Mouse (Mus musculus): ENCODE data around the gene Gm128. TPM values are rescaled to one million over a fixed set of nuclear protein-coding genes. Genes with fewer than 3 reads are reported as not detected.

Gene Gm128
- total and polyA plus RNA-seq, 3 experiments, result 0.08 to 0.18 TPM; not detected in 1

DNA sequence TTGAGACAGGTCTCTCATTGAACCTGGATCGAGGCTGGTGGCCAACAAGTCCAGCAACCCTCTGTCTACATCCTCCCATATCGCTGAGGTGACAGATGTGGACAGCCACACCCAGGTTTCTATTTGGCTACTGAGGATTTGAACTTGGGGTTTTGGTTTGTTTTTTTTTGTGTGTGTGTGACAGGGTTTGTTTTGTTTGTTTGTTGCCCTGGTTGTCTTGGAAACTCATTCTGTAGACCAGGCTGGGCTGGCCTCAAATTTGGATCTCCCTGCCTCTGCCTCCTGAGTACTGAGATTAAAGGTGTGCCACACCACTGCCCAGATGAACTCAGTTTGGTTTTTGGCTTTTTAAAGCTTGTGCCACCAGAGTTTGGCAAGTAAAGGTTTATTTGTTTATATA lies 18.4 kb downstream of the Gm128 start:
- Histone ChIP-seq H3K4me3 (ENCODE audit: control insufficient read depth in 1 of 2, insufficient read depth in 1 of 2, low read depth in 2 of 2, low read length in 2 of 2) (no peak overlapping the region), H3K4me1 (ENCODE audit: control insufficient read depth in 1 of 2, insufficient read depth in 2 of 2, low read length in 2 of 2) (peaks cover 5 to 10% of the 10 kb centered on the region in 2 experiments; a peak in 3 of 4 replicates), H3K79me2 (ENCODE audit: control insufficient read depth, insufficient read depth, low read length, poor library complexity) (peaks cover 16% of the 10 kb centered on the region), H3K27ac (ENCODE audit: control insufficient read depth, low read depth, low read length) (no peak overlapping the region), H3K36me3 (ENCODE audit: control insufficient read depth in 1 of 2, insufficient read depth in 2 of 2, low read length in 2 of 2) (peaks cover 3 to 19% of the 10 kb centered on the region in 2 experiments; a peak in 3 of 4 replicates), H3K27me3 (ENCODE audit: control insufficient read depth in 1 of 2, insufficient read depth in 2 of 2, low read length in 2 of 2) (no peaks in the 10 kb centered on the region), H3K9ac (ENCODE audit: control insufficient read depth, low read depth, low read length, poor library complexity, severe bottlenecking) (no peak overlapping the region), H3K9me3 (replicated peaks; ENCODE audit: insufficient read depth, low read length) (no peaks in the 10 kb centered on the region)
- no peak for DNase-seq (ENCODE audit: low read depth, low spot score)
- no peak for TF ChIP-seq RCOR1 (IDR thresholded peaks at IDR 0.05; ENCODE audit: low read depth, low read length)
- TF ChIP-seq MAZ (IDR thresholded peaks at IDR 0.05; ENCODE audit: low read depth, low read length), result no peak
- no peak for TF ChIP-seq ZC3H11A (IDR thresholded peaks at IDR 0.05; ENCODE audit: low read depth, low read length)
- TF ChIP-seq BHLHE40 (IDR thresholded peaks at IDR 0.05; ENCODE audit: borderline replicate concordance, low read depth, low read length), result no peak
- no peak for TF ChIP-seq E2F4 (IDR thresholded peaks at IDR 0.05; ENCODE audit: borderline replicate concordance, low read depth, low read length)
- no peak for TF ChIP-seq MEF2A (IDR thresholded peaks at IDR 0.05; ENCODE audit: extremely low read depth, insufficient replicate concordance, low read depth, low read length, poor library complexity, severe bottlenecking)
- TF ChIP-seq KAT2A (conservative IDR thresholded peaks at IDR 0.05; ENCODE audit: low read depth, low read length), result no peak
- TF ChIP-seq SMC3 (IDR thresholded peaks at IDR 0.05; ENCODE audit: low read depth, low read length), result no peak
- TF ChIP-seq CTCF (IDR thresholded peaks at IDR 0.05 in 2 of 3, conservative IDR thresholded peaks at IDR 0.05 in 1 of 3; ENCODE audit: control insufficient read depth in 1 of 3, insufficient read depth in 1 of 3, low read depth in 2 of 3, low read length in 3 of 3, poor library complexity in 1 of 3, severe bottlenecking in 1 of 3), result no peak
- TF ChIP-seq POLR2AphosphoS2 (IDR thresholded peaks at IDR 0.05; ENCODE audit: low read length), result no peak
- TF ChIP-seq RAD21 (IDR thresholded peaks at IDR 0.05; ENCODE audit: low read depth, low read length), result no peak
- TF ChIP-seq MXI1 (IDR thresholded peaks at IDR 0.05; ENCODE audit: low read depth, low read length), result no peak
- TF ChIP-seq POLR2A (IDR thresholded peaks at IDR 0.05; ENCODE audit: control insufficient read depth in 1 of 2, insufficient read depth in 1 of 2, low read depth in 1 of 2, low read length in 2 of 2, poor library complexity in 1 of 2), result no peak
- no peak for TF ChIP-seq NRF1 (IDR thresholded peaks at IDR 0.05; ENCODE audit: insufficient read depth, low read depth, low read length, poor library complexity, severe bottlenecking)

DNA sequence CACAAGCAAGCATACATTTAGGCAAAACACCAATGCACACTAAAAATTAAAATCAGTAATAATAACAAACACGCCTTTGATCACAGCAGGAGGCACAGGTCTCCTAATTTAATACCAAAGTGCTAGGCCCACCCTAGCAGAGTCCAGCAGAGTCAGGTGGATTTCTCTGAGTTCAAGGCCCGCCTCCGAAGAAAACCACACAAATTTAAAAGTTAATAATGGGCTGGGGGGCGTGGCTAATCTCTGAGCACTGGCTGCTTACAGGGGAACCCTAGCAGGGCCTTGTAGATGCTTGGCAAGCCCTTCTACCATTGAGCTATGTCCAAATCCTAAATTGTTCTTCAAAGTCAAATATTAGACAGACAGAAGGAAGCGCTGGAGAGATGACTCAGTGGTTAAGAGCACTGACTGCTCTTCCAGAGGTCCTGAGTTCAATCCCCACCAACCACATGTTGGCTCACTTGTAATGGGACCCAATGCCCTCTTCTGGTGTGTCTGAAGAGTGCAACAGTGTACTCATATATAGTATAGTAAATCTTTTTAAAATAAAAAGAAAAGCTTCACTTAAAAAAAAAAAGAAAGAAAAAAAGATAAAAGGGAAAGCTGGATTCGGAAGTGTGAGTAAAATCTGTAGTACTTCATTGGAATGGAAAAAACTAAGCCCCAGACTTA lies 22.8 kb downstream of the Gm128 start:
- Histone ChIP-seq H3K79me2 (ENCODE audit: control insufficient read depth, insufficient read depth, low read length, poor library complexity) (peaks cover 23% of the 10 kb centered on the region), H3K9ac (ENCODE audit: control insufficient read depth, low read depth, low read length, poor library complexity, severe bottlenecking) (peak overlapping the region; percentile 82), H3K36me3 (ENCODE audit: control insufficient read depth in 1 of 2, insufficient read depth in 2 of 2, low read length in 2 of 2) (peaks cover 3 to 25% of the 10 kb centered on the region in 2 experiments; a peak in 3 of 4 replicates), H3K27ac (ENCODE audit: control insufficient read depth, low read depth, low read length) (peak overlapping the region; percentile 90), H3K4me1 (ENCODE audit: control insufficient read depth in 1 of 2, insufficient read depth in 2 of 2, low read length in 2 of 2) (peaks cover 8 to 14% of the 10 kb centered on the region in 2 experiments), H3K27me3 (ENCODE audit: control insufficient read depth in 1 of 2, insufficient read depth in 2 of 2, low read length in 2 of 2) (no peaks in the 10 kb centered on the region), H3K9me3 (replicated peaks; ENCODE audit: insufficient read depth, low read length) (no peaks in the 10 kb centered on the region), H3K4me3 (ENCODE audit: control insufficient read depth in 1 of 2, insufficient read depth in 1 of 2, low read depth in 2 of 2, low read length in 2 of 2) (peak overlapping the region; percentile 36 to 74)
- TF ChIP-seq SIN3A (IDR thresholded peaks at IDR 0.05; ENCODE audit: low read length) (no peak), CTCF (IDR thresholded peaks at IDR 0.05 in 2 of 3, conservative IDR thresholded peaks at IDR 0.05 in 1 of 3; ENCODE audit: control insufficient read depth in 1 of 3, insufficient read depth in 1 of 3, low read depth in 2 of 3, low read length in 3 of 3, poor library complexity in 1 of 3, severe bottlenecking in 1 of 3) (peak in 1 of 3 experiments; percentile 51; a peak in 2 of 6 replicates)
- DNase-seq (ENCODE audit: low read depth, low spot score), result peak; percentile 99
